18 mouse cellular contexts compared by ENCODE assay signal in genomic region chr17:44963051-44963798, GRCm38 (mm10).
DNase-seq lines count a peak whose midpoint lies in the region; ATAC-seq and TF ChIP-seq lines count a peak whose summit lies in the region.
"Had no signal": no experiment of that assay in that cellular context is flagged by ENCODE, and none has a peak within 500 bp of the region (broad histone marks: within the 10 kb centered on the region; RNA-seq: fewer than 3 reads in every experiment).

No protein-coding gene starts in this region.

- 0 out of 2 replicates have a peak, but pooled peaks have one; percentile 23 for ATAC-seq in megakaryocyte progenitor cell, adult 5-6 weeks (replicated peaks; ENCODE audit: poor library complexity)
- ATAC-seq: activated CD4-positive, CD25-positive, alpha-beta regulatory T cell, adult 4 months; hindbrain, embryonic 16.5 days; intestine, embryonic 16.5 days had no signal

- peak; percentile 6 to 32 for DNase-seq in cerebellum, postnatal 14 days
- DNase-seq in cerebellum, postnatal 36 days = no peak
- DNase-seq in left cerebral cortex, postnatal 4 days = peak; percentile 7
- no peak for DNase-seq in left cerebral cortex, postnatal 14 days (ENCODE audit: low spot score in 2 of 2)
- peak; percentile 31 for DNase-seq in brain, embryonic 14.5 days (ENCODE audit: low read depth)
- no peak for DNase-seq in natural killer cell, adult 2 months (ENCODE audit: low spot score in 2 of 2)
- DNase-seq: adrenal gland, postnatal 14 days; cerebellum, adult 18-20 months; gastrocnemius, postnatal 10 days; heart, adult 18-20 months; heart, postnatal 36 days; liver, embryonic 13.5 days; lung, postnatal 4 days; thymus, postnatal 14 days had no signal

- intact Hi-C loops in left cerebral cortex, postnatal 4 days (cut with DNase I) = no loop called here
- intact Hi-C loops in left cerebral cortex, postnatal 14 days (cut with DNase I) = no loop called here

- no peak for TF ChIP-seq CTCF in brain, embryonic 14.5 days (IDR thresholded peaks at IDR 0.05; ENCODE audit: borderline replicate concordance, extremely low read depth, insufficient read depth, insufficient read length)

- TF ChIP-seq POLR2A in brain, embryonic 14.5 days (IDR thresholded peaks at IDR 0.05; ENCODE audit: borderline replicate concordance, extremely low read depth, insufficient read depth, insufficient read length, poor library complexity, severe bottlenecking) = no peak

Comparison
In these comparisons a context has a peak if more than half of its experiments do, and no peak if none do; other contexts are left out.
1. DNase-seq: peak in cerebellum, postnatal 14 days (2 of 2), left cerebral cortex, postnatal 4 days (single experiment) and brain, embryonic 14.5 days (single experiment); none in cerebellum, postnatal 36 days (0 of 2), left cerebral cortex, postnatal 14 days (0 of 2) and natural killer cell, adult 2 months (0 of 2).